Mouse (Mus musculus) brain, adult 10 weeks (tissue): Measurements from ENCODE around the gene Hbs1l. TPM values are rescaled to one million over a fixed set of nuclear protein-coding genes. Genes with fewer than 3 reads are reported as not detected.

Experiments
- polyA plus RNA-seq: library from polyadenylated mRNA; stranded (reverse); fragments of 350-450 nt; fragmentation: Illumina TruSeq; extraction: RNeasy Lipid Tissue Mini Kit (QIAGEN cat#74804); gene quantifications from one replicate; pipeline ENCODE4 v1.2.3, GENCODE M21; 2015; ENCODE audit warnings: low read depth, low replicate concordance

The Hbs1l gene
- polyA plus RNA-seq, result 54.8 TPM

DNA sequence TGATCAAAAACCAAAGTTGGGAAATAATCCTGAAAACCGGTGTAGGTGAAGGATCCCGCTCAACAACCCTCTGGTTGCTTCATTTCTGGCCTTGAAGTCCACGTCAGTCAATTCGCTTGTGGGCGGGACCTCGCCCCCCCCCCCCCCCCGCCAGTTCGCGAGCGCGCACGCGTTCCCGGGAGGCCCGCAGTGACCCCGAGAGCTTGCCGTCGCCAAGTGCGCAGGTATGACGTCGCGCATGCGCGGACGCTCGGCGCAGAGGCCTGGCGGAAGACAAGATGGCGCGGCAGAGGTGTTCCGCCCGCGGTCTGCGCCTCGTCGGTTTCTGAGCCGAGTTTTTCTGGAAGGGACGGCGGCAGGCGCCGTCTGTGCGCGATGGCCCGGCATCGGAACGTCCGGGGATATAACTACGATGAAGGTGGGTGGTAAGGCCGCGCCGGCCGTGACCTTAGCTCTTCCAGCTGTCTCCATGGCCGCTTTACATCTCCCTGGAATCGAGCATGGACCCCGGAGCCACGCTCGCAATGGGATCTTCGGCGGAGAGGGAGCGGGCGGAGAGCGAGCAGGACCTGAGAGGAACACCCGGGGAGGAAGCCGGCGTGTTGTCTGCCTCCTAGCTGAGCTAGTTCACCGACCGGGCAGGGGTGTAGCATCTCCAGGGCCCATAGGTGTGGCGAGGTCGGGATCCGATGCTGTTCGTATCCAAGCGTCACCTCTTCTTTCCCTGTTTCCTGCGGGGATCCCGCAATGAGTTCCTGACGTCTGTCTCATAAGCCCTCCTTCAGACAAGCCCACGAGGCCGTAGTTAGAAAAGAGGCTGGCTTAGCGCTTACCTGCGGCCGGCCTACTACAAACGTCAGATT lies at the start of gene Hbs1l:
Hbs1l (plus strand) TSS at position 221 of the 863 bp plus-strand sequence.

GRCm38 (mm10) chr10:21376682-21377473 lies 81.1 kb downstream of the Hbs1l start, which contains the start of gene Aldh8a1:
Aldh8a1 (plus strand) TSS chr10:21377291.

Other genes with a start within 250 kb of the Hbs1l start
- 0.62 TPM for gene Myb, start 135.0 kb upstream of the Hbs1l start, polyA plus RNA-seq
- gene Aldh8a1, start 81.3 kb downstream of the Hbs1l start, polyA plus RNA-seq, result 0.19 TPM